Mouse (Mus musculus) heart, postnatal 0 days (tissue): ENCODE measurements around the gene Srrm1.

Source experiments
- CTCF ChIP-seq: IDR thresholded peaks from 2 replicates; pipeline ENCODE4 v1.5.1; 2016; ENCODE audit warnings: antibody characterized with exemption, control low read depth, low read depth
- EP300 ChIP-seq: IDR thresholded peaks from 2 replicates; pipeline ENCODE4 v1.6.1; 2016; ENCODE audit warnings: antibody characterized with exemption, low read depth

- no peak for TF ChIP-seq CTCF
- peak; percentile 86 for TF ChIP-seq EP300
These were observed 66.2 kb downstream of the Srrm1 start for GRCm38 (mm10) chr4:135286833-135287395.
